Mouse (Mus musculus) bone marrow, adult 2 months (tissue): ENCODE measurements around the gene Ifrd1. TPM values are rescaled to one million over a fixed set of nuclear protein-coding genes. Genes with fewer than 3 reads are reported as not detected.

Experiments used
- H3K27ac ChIP-seq: fragments of 200-500 bp; 2 replicates; pipeline ENCODE4 v1.5.1; 2012; ENCODE audit warnings: low read depth, mild to moderate bottlenecking, control low read depth, inconsistent platforms, low read length; ENCODE audit not compliant: control insufficient read depth, poor library complexity, insufficient read depth
- H3K4me1 ChIP-seq: fragments of 200-500 bp; 2 replicates; pipeline ENCODE4 v1.6.1; 2011; ENCODE audit warnings: low read length; ENCODE audit not compliant: control insufficient read depth, insufficient read depth
- H3K4me3 ChIP-seq: fragments of 200-500 bp; replicated peaks from 2 replicates; pipeline ENCODE3; 2011; ENCODE audit warnings: mild to moderate bottlenecking, low read depth, low read length, control low read depth; ENCODE audit not compliant: control insufficient read depth
- CTCF ChIP-seq: fragments of 200-500 bp; IDR thresholded peaks from 2 replicates; pipeline ENCODE4 v1.5.1; 2011; ENCODE audit warnings: low read length, control low read depth; ENCODE audit not compliant: control insufficient read depth, insufficient read depth
- POLR2A ChIP-seq: fragments of 200-500 bp; IDR thresholded peaks from 2 replicates; pipeline ENCODE4 v1.6.1; 2011; ENCODE audit warnings: low read depth, mild to moderate bottlenecking, control low read depth, low read length, borderline replicate concordance; ENCODE audit not compliant: control insufficient read depth
- WGBS: fragments of 180-500 bp; shearing (Covaris S2); methylation state at CpG from one replicate; pipeline ENCODE4 v1.1.7; 2018; 5-methylcytosine and 5-hydroxymethylcytosine counted together
- polyA plus RNA-seq: library from polyadenylated mRNA; stranded (reverse); fragments of >200 nt; gene quantifications from 2 replicates; pipeline ENCODE4 v1.2.4, GENCODE M21; 2011; ENCODE audit warnings: low replicate concordance; ENCODE audit not compliant: missing spikeins, insufficient read depth, insufficient read length

Gene Ifrd1
- polyA plus RNA-seq, 1 experiment: 86.5 TPM

DNA sequence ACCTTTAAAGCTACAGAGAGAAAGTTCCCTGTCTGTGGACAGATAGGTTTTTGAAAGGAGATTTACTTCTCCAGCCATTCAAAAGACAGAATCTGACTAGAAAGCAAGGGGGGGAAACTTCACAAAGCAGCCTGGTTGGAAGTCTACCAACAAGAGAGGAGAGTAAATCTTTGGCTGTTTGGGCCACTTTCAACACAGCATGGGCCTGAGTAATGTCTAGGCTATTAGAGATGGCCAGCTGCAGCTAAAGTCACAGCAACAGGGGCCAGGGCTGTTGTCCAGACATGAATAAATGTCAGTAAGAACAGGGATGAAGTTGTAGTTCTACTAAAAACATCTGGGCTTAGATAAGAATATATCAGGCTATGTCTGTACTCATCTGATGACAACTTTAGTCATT, 2.0 kb upstream of the Ifrd1 start:
- Histone ChIP-seq H3K4me3 (no peak overlapping the region), H3K4me1 (no peaks in the 10 kb centered on the region; the same call in 1 of the 2 replicates), H3K27ac (no peak overlapping the region)
- TF ChIP-seq CTCF (no peak), POLR2A (no peak)

DNA sequence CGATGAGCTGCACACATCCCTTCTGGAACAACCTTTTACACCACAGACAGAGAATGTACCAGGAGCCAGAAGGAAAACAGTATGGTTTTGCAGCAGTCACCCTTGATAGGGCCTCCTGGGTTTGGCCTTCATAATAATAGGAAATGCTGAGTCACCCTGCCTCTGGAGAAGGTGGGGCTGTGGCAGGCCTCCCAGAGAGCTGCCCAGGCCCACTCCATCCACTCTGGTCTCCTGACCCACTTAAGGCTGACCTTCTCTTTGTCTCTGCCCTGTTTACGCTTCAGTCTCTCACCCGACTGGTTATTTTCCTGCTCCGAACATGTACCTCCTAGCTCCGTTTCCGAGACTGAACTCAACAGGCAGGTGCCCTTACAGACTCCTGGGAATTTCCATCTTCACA, 328 bp downstream of the Ifrd1 start:
- TF ChIP-seq POLR2A: no peak
- TF ChIP-seq CTCF: no peak
- 48% methylated on average over 6 of the region's 6 CpGs for WGBS
- Histone ChIP-seq H3K27ac (peak overlapping the region; percentile 70), H3K4me1 (no peaks in the 10 kb centered on the region; the same call in 1 of the 2 replicates), H3K4me3 (no peak overlapping the region)

DNA sequence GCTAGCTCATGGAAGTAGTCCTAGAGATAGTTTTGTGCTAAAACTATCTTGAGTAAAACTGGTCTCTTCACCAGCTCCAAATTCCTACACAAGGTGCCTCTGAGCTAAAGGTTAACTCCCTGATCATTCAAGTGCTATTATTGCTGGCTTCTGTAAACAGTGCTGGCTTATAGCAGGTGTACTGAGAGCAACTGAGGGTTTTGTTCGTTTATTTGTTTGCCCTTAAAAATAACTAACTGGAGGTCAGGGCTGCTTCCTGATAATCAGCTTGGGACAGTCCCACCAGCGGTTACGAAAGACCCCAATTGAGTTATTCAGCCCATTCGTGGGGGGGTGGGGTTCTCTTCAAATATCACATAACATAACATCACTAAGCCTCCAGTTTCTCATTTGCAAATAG, 920 bp downstream of the Ifrd1 start:
- WGBS: 35% methylated on average over 4 of the region's 4 CpGs

DNA sequence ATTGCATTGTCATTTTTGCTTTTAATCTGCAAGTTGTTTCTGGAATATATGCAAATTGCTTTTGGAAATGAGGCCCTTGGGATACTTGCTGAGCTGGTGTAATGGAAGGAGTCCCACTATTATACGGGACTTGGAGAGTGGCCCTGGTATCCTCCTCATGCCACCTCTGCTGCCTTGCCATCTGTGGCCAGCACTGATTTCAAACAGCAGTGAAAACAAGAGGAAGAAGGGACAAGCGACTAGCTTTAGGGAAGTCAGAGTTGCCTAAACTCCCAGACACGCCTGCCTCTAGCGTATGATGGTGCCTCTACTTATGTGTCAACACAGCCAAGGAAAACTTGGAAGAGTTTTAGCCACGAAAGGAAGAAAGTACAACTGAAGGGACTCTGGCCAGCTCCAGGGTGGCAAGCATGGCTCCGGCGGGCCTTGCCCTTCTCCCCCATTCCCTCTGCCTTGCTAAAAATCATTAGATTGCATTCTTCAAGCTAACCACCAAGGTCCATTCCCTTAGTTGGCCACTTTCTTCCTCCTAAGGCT, 2.8 kb downstream of the Ifrd1 start:
- TF ChIP-seq CTCF (no peak), POLR2A (no peak)
- WGBS: 52% methylated on average over 7 of the region's 7 CpGs

More for the DNA sequence above, 920 bp downstream of the Ifrd1 start:
- Histone ChIP-seq H3K4me1 (no peaks in the 10 kb centered on the region; the same call in 1 of the 2 replicates), H3K27ac (no peak overlapping the region), H3K4me3 (no peak overlapping the region)
- no peak for TF ChIP-seq POLR2A
- no peak for TF ChIP-seq CTCF

DNA sequence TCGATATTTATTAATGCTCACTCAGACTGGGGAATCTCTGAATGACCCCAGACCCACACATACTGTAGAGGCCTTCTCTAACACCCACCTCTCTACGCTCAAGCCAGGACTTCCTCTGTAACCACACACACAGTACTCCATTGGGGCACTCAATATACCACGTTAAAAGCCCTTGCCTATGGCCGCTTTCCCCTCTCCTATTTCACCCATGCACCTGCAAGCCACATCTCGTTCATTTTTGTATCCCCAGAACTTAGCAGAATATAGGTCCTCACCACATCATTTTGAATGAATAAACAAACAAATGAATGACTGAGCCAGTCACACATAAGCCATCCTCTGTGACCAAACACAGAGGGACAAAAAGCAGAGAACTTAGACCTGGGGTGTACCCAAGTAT, 3.4 kb downstream of the Ifrd1 start:
- 78% methylated on average over 5 of the region's 5 CpGs for WGBS
- no peak overlapping the region for H3K4me3 ChIP-seq
- H3K27ac ChIP-seq: no peak overlapping the region
- H3K4me1 ChIP-seq: no peaks in the 10 kb centered on the region; the same call in 1 of the 2 replicates
- TF ChIP-seq CTCF (no peak), POLR2A (no peak)

More for the DNA sequence above, 2.8 kb downstream of the Ifrd1 start:
- 0 out of 2 replicates have a peak overlapping the region, but pooled peaks have one; percentile 16 for H3K27ac ChIP-seq
- H3K4me3 ChIP-seq: no peak overlapping the region
- no peaks in the 10 kb centered on the region; the same call in 1 of the 2 replicates for H3K4me1 ChIP-seq

DNA sequence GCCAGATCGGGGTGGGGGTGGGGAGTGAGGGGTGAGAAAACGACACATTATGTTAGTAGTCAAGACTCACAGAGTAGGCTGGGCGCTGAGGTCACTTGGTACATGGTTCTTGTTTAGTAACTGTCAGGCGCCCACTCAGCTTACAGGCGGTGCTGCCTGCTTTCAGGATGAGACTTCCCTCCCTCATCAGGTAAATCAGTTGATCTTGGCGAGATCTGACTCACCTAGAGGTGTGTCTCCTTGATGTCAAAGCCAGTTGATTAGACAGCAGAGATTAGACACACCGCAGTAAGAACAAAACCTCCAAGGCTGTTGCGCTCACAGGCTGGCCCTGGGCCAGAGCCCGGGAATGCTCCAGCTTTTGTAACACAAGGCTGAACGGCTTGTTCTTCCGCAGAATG, 4.5 kb downstream of the Ifrd1 start:
- no peak overlapping the region for H3K27ac ChIP-seq
- whole genome bisulfite sequencing: 71% methylated on average over 11 of the region's 11 CpGs
- H3K4me3 ChIP-seq: no peak overlapping the region
- TF ChIP-seq POLR2A: no peak
- no peak for TF ChIP-seq CTCF
- no peaks in the 10 kb centered on the region; the same call in 1 of the 2 replicates for H3K4me1 ChIP-seq

DNA sequence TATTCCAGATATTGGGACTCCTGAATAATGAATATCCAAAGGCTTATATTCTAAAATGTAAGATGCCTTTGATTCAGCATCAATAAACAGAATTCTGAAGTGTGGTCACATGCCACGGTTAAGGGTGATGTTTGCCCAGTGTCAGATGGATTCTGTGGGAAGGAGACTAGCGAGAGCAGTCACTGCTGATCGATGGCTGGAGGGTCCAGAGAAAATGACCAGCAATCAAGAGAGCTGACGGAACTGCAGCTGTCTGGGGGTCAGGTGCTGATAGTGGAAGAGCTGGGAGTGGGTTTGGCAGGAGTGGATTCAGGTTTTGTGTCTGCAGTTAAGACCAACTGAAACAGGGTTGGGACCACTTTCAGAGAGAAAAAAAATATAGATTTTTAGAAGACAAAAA, 5.1 kb downstream of the Ifrd1 start:
- TF ChIP-seq POLR2A (no peak), CTCF (no peak)
- Histone ChIP-seq H3K4me3 (no peak overlapping the region), H3K4me1 (no peaks in the 10 kb centered on the region; the same call in 1 of the 2 replicates), H3K27ac (no peak overlapping the region)
- WGBS: 87% methylated on average over 4 of the region's 4 CpGs

DNA sequence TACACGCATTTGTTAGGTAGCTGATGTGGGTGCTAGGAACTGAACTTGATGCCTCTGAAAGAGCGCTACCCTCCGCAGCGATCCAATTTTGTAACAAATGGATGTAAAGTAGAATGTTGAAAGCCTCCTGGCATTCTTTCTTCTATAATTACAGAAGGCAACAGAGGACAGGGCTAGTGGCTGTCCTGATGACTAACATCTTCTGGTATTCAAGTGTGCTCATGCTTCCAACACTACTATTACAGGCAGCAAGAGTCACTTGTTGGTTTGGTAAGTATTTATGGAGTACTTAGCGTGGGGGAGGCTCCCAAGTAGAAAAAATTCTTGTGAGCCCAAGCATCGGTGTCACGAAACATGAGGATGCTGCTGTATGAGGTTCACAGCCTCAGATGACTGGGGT, 9.1 kb downstream of the Ifrd1 start:
- Histone ChIP-seq H3K4me1 (no peaks in the 10 kb centered on the region; the same call in 1 of the 2 replicates), H3K27ac (no peak overlapping the region), H3K4me3 (no peak overlapping the region)
- TF ChIP-seq CTCF: no peak
- TF ChIP-seq POLR2A: no peak
- 90% methylated on average over 7 of the region's 7 CpGs for WGBS

DNA sequence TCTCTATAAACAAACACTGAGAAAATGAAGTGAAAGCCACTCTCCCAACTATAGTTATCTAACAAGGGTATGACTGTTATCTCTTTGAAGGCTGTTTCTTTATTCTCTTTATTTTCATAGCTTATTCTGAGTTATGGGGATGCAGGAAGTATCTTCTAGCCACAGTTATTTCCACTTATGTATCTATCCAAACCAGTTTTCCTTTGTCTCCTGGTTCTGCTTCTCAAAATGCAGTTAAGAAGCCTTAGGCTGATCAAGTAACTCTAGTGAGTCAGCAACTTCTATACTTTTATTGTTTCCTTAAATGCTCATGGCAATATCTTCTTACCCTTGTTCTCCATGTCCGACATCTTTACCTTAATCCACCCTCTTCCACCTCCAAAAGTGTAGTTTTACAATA, 16.1 kb downstream of the Ifrd1 start:
- Histone ChIP-seq H3K4me3 (no peak overlapping the region), H3K4me1 (no peaks in the 10 kb centered on the region), H3K27ac (no peak overlapping the region)
- no peak for TF ChIP-seq POLR2A
- no peak for TF ChIP-seq CTCF
- 69% methylated on average over 1 of the region's 1 CpGs for WGBS
